Mouse (Mus musculus) bone marrow, adult 2 months (tissue): ENCODE measurements around the gene Lgals3.

ENCODE experiments used
- CTCF ChIP-seq: fragments of 200-500 bp; IDR thresholded peaks from 2 replicates; pipeline ENCODE4 v1.5.1; 2011; ENCODE audit warnings: low read length, control low read depth; ENCODE audit not compliant: control insufficient read depth, insufficient read depth
- POLR2A ChIP-seq: fragments of 200-500 bp; IDR thresholded peaks from 2 replicates; pipeline ENCODE4 v1.6.1; 2011; ENCODE audit warnings: low read depth, mild to moderate bottlenecking, control low read depth, low read length, borderline replicate concordance; ENCODE audit not compliant: control insufficient read depth

GRCm38 (mm10) chr14:47356622-47357021 lies 10.9 kb upstream of the Lgals3 start:
- no peak for TF ChIP-seq POLR2A
- no peak for TF ChIP-seq CTCF
